Mouse (Mus musculus) gastrocnemius, postnatal 36 days (tissue): ENCODE measurements around the gene B9d2. TPM values are rescaled to one million over a fixed set of nuclear protein-coding genes. Genes with fewer than 3 reads are reported as not detected.
"Not testable (repeated sequence)": the region's sequence is repeated elsewhere in the genome, so short reads cannot be mapped to it uniquely, and the experiment has no call there.

Source experiments
- DNase-seq, 2 experiments: peaks; one replicate each; pipeline ENCODE4 v3.0.0; 2022
- intact Hi-C: fragments of 180-260 bp; cut with DNase I; formaldehyde crosslinking; loops from one replicate; pipeline ENCODE4 v1.15.1; 2025
- total RNA-seq, 2 experiments: library from RNA; stranded (reverse); gene quantifications; 2 replicates each; pipeline ENCODE4 v1.2.3; 2021

The B9d2 gene
- total RNA-seq, 2 experiments from 2014 or later: 6.9 to 9.7 TPM

DNA sequence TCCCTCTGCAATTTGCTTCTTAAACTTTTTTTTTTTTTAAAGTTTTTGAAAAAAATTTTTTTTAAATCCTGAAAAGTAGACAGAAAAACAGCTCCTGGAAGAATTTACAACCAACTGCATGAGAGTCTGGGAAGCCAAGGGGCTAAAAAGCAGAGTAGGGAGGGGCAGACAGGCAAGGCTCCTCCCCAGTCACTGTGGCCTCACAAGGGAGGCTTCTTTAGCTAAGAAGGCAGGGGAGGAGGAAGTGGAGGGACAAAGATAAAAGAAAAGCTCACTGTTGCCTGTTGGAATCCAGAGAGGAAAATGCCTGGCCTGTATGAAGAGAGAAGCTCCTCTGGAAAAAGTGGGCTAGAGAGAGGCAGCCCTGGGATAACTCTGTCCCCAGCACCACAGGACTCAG is 41.2 kb downstream of the B9d2 start:
- DNase-seq, intact Hi-C loops: not testable (repeated sequence)

- intact Hi-C loops: no loop called here
- DNase-seq: no peak
Observed at GRCm38 (mm10) chr7:25725886-25726285, 45.3 kb downstream of the B9d2 start.

GRCm38 (mm10) chr7:25727800-25728199 is 47.2 kb downstream of the B9d2 start:
- no peak for DNase-seq
- intact Hi-C loops: no loop called here

GRCm38 (mm10) chr7:25729396-25729795 is 48.8 kb downstream of the B9d2 start:
- intact Hi-C loops: no loop called here
- no peak for DNase-seq

- DNase-seq: peak; percentile 60 to 62
- intact Hi-C loops: no loop called here
Observed at GRCm38 (mm10) chr7:25729862-25730261, 49.3 kb downstream of the B9d2 start.

DNA sequence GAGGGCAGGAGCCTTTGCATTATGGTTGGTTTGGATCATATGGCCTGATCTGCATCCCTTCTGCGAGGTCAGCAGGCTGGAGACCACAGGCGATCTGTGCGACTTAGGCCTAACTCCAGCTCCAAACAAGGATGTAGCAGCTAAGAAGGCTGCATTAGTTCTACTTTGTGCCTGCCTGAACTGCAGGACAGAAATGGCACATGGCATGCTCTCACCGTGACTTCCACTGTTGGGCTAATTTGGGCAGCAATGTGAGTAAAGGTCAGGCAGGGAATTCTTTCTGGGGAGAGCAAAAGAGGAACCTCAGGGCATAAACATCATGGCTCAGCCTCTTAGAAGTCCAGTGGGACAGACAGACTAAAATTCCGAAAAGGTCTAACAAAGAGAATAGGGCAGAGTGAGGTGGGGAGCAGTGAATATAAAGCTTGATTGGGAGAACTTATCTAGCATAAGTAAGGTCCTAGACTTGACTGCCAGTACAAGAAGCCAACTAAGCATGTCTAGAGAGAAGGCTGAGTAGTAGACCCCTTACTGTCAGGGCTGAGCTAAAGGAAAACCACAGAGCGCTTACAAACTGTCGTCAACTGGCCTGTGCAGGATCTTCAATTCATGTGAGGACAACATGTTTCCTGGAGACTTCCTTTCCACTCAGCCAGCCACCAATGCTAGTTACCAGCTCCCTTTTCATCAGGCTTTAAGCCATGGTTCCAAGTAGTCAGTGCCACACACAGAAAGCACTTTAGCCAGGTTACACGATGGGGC is 50.9 kb downstream of the B9d2 start:
- intact Hi-C loops: no loop called here
- DNase-seq: no peak

DNA sequence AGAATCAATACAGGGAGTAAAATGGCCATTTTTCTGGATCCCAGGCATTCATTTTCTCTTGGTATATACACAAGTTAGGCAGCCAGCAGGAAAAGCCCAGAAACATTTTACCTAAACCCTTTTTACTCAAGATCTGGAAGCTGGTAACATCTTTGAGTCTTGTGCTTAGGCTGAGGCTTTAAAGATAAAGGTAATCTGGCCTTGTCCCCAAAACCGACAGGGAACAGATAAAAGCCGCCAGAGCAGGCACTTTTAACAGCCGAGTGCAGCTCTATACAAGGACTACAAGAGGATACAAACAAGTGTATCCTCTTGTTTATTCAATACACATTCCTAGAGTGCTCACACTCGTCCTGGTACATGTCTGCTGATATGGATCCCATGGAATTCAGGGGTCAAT is 54.4 kb downstream of the B9d2 start:
- intact Hi-C loops: no loop called here
- no peak for DNase-seq

Other genes starting within 250 kb of the B9d2 start
- 1 to 10 TPM; 3.0 to 6.1 TPM for gene Ceacam1, start 203.2 kb upstream of the B9d2 start, total RNA-seq
- gene Ceacam2, start 140.9 kb upstream of the B9d2 start, total RNA-seq: under 1 TPM; 0.64 to 0.79 TPM
- gene Erich4, start 64.9 kb upstream of the B9d2 start, total RNA-seq: not detected
- 10 to 100 TPM; 37.7 to 43.0 TPM for gene Dmac2, start 61.4 kb upstream of the B9d2 start, total RNA-seq
- 1 to 10 TPM; 1.0 to 1.8 TPM for gene B3gnt8, start 54.1 kb upstream of the B9d2 start, total RNA-seq
- 100 to 1,000 TPM in 1 of 2 experiments, 10 to 100 TPM in 1; 97.3 to 106 TPM for gene Bckdha, start 21.8 kb upstream of the B9d2 start, total RNA-seq
- 10 to 100 TPM; 20.3 to 23.2 TPM for gene Exosc5, start 21.6 kb upstream of the B9d2 start, total RNA-seq
- gene Tmem91, start 5.6 kb upstream of the B9d2 start, total RNA-seq: not detected
- gene Tgfb1, start 6.2 kb downstream of the B9d2 start, total RNA-seq: 1 to 10 TPM; 6.0 to 6.2 TPM
- gene Ccdc97, start 38.3 kb downstream of the B9d2 start, total RNA-seq: 10 to 100 TPM; 37.2 to 38.2 TPM
- 10 to 100 TPM; 60.4 to 62.0 TPM for gene Hnrnpul1, start 74.0 kb downstream of the B9d2 start, total RNA-seq
- gene Axl, start 107.9 kb downstream of the B9d2 start, total RNA-seq: 10 to 100 TPM; 39.1 to 44.9 TPM
- gene Cyp2s1, start 136.1 kb downstream of the B9d2 start, total RNA-seq: under 1 TPM; 0.17 to 0.18 TPM
- gene Cyp2b10, start 216.8 kb downstream of the B9d2 start, total RNA-seq: not detected